Mouse (Mus musculus) heart, embryonic 14.5 days (tissue): ENCODE results near the gene Grk6. TPM values are rescaled to one million over a fixed set of nuclear protein-coding genes. Genes with fewer than 3 reads are reported as not detected.
"Not testable (repeated sequence)": the region's sequence is repeated elsewhere in the genome, so short reads cannot be mapped to it uniquely, and the experiment has no call there.

ENCODE experiments used
- ATAC-seq: fragments of 200-750 bp; cut with Nextera tagmentation; 2 replicates; pipeline ENCODE4 v1.8.0; 2017; ENCODE audit warnings: low read depth, moderate TSS enrichment; ENCODE audit not compliant: insufficient number of reproducible peaks, insufficient read depth, low FRiP score
- H3K27ac ChIP-seq, 2 experiments: fragments of 200-500 bp in 1 of 2; fragments of 300-500 bp in 1 of 2; sonication (generic) in 1 of 2; replicated peaks in 1 of 2; 2 replicates each; pipeline ENCODE4 v1.5.1; 2012 to 2014; ENCODE audit warnings: low read depth in 2 of 2, low read length in 2 of 2, control low read depth in 1 of 2, mild to moderate bottlenecking in 1 of 2, mixed read lengths in 1 of 2; ENCODE audit not compliant: control insufficient read depth in 1 of 2, insufficient read depth in 1 of 2
- H3K27me3 ChIP-seq: fragments of 300-500 bp; sonication (generic); 2 replicates; pipeline ENCODE4 v1.6.1; 2014; ENCODE audit warnings: mild to moderate bottlenecking, low read length, control low read depth; ENCODE audit not compliant: control insufficient read depth, insufficient read depth
- H3K36me3 ChIP-seq: fragments of 300-500 bp; sonication (generic); 2 replicates; pipeline ENCODE4 v1.6.1; 2014; ENCODE audit warnings: mild to moderate bottlenecking, control low read depth, low read length, mixed read lengths; ENCODE audit not compliant: control insufficient read depth, insufficient read depth
- H3K4me1 ChIP-seq, 2 experiments: fragments of 200-500 bp in 1 of 2; fragments of 300-500 bp in 1 of 2; sonication (generic) in 1 of 2; 2 replicates each; pipeline ENCODE4 v1.6.1; 2012 to 2014; ENCODE audit warnings: low read length in 2 of 2, control low read depth in 1 of 2, mixed read lengths in 1 of 2; ENCODE audit not compliant: control insufficient read depth in 2 of 2, insufficient read depth in 2 of 2
- H3K4me2 ChIP-seq: fragments of 300-500 bp; sonication (generic); 2 replicates; pipeline ENCODE4 v1.6.1; 2014; ENCODE audit warnings: mild to moderate bottlenecking, low read length
- H3K4me3 ChIP-seq, 2 experiments: fragments of 200-500 bp in 1 of 2; fragments of 300-500 bp in 1 of 2; sonication (generic) in 1 of 2; 2 replicates each; pipeline ENCODE4 v1.5.1; 2012 to 2014; ENCODE audit warnings: low read length in 2 of 2, mild to moderate bottlenecking in 2 of 2, control low read depth in 1 of 2, low read depth in 1 of 2, moderate library complexity in 1 of 2; ENCODE audit not compliant: control insufficient read depth in 1 of 2, insufficient read depth in 1 of 2
- H3K9ac ChIP-seq: fragments of 300-500 bp; sonication (generic); 2 replicates; pipeline ENCODE4 v1.6.1; 2014; ENCODE audit warnings: mild to moderate bottlenecking, low read length
- H3K9me3 ChIP-seq: fragments of 300-500 bp; sonication (generic); 2 replicates; pipeline ENCODE4 v1.6.1; 2016; ENCODE audit warnings: low read length, control low read depth; ENCODE audit not compliant: control insufficient read depth
- WGBS: fragments of 180-500 bp; shearing (Covaris S2); extraction: QIAGEN DNeasy Blood & Tissue Kit; methylation state at CpG from one replicate; pipeline ENCODE4 v1.1.7; 2014; 5-methylcytosine and 5-hydroxymethylcytosine counted together
- polyA plus RNA-seq: library from polyadenylated mRNA; unstranded; fragments of >200 nt; fragmentation: Nextera tagmentation; extraction: Ambion mirVana; gene quantifications from 2 replicates; pipeline ENCODE4 v1.2.1, GENCODE M21; 2014

Gene Grk6
- polyA plus RNA-seq, 1 experiment from 2014 or later = 23.6 TPM

DNA sequence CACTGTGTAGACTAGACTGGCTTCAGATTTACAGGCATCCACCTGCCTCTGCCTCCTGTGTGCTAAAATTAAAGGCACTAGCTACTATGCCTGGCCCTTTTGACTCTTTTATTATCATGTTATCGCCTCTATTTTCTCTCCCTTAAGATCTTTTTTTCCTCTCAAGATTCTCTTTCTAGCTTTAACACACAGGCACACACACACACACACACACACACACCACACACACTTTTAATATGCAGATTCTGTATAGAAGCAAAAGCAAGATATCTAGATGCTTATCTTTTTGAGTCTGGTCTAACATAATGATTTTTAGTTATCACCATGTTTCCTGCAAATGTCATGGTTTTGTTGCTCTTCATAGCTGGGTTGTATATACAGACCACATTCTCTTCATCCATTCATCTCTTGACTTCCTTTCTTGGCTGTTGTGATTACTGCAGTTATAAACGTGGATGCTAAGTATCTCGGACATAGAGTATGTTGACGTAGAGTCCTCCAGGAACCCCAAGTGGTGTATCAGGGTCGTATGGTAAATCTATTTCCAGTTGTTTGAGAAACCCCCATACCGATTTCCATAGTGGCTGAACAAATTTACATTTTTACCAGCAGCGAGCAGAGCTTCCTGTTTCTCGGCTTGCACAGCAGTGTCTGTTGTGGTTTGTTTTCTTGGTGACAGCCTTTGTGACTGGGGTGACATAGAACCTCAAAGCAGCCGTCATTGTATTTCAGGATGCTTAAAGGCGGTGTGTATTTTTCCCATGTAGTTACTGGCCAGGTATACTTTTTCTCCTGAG is 12.8 kb upstream of the Grk6 start:
- no peaks in the 10 kb centered on the region for H3K36me3 ChIP-seq
- 0 out of 2 replicates have a peak, but pooled peaks cover 7% of the 10 kb centered on the region for H3K27me3 ChIP-seq
- no peak overlapping the region for H3K4me3 ChIP-seq
- 0 out of 2 replicates have a peak, but pooled peaks cover 2% of the 10 kb centered on the region for H3K9me3 ChIP-seq
- H3K27ac ChIP-seq = no peak overlapping the region
- no peak overlapping the region for H3K9ac ChIP-seq
- no peak overlapping the region for H3K4me2 ChIP-seq
- no peak for ATAC-seq
- WGBS = 64% methylated on average over 10 of the region's 10 CpGs
- no peaks in the 10 kb centered on the region for H3K4me1 ChIP-seq

DNA sequence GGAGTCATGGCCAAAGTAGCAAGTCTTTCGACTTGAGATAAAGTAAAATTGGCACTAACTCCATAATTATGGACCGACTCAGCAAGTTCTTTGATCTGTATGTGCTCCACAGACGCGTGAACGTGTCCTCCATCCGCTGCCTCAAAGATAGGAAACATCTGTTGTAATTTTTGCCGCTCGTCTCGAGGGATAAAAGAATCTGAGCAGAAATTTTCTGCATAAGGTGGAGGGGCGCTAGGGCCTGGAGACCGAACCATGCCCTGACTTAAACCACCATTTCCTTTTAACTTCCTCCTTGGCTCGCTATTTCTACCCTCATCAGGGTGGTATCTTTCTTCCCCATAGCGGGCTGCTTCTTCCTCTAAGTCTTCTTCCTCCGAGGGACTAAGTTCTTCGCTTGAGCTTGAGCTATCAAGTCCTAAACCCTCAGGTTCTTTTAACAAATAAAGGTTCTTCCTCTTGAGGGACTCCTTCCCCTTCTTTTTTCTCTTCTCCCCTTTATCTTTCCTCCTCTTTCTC is 7.7 kb upstream of the Grk6 start:
- H3K9ac ChIP-seq, H3K4me2 ChIP-seq, H3K4me1 ChIP-seq, H3K27me3 ChIP-seq, H3K9me3 ChIP-seq, H3K4me3 ChIP-seq, H3K27ac ChIP-seq, ATAC-seq, H3K36me3 ChIP-seq: not testable (repeated sequence)
- WGBS = 77% methylated on average over 13 of the region's 15 CpGs

DNA sequence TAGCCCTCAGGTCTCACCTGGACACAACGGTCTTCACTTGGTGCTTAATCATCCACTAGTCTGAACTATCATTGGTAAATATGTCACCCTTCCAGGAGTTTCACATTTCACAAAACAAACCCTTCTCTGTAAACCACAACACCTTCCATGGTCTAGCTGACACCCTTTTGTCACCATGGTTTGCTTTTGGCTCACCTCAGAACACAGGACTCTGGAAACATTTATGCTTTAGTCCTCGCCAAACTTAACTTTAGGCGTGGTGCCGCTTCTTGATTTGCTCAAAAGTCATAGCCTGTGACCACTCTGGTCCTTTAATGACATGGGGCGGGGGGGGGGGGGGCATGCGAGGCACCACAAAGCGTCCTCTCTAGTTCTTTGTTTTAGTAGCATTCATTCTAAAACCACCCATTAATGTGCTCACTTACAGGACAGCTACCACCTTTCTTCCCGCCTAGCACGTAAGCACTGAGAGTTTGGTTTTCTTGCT is 1.0 kb upstream of the Grk6 start:
- Histone ChIP-seq H3K27ac (peak overlapping the region in 1 of 2 experiments; percentile 93; a peak in 2 of 4 replicates), H3K4me2 (peak overlapping the region; percentile 74)
- ATAC-seq = no peak

DNA sequence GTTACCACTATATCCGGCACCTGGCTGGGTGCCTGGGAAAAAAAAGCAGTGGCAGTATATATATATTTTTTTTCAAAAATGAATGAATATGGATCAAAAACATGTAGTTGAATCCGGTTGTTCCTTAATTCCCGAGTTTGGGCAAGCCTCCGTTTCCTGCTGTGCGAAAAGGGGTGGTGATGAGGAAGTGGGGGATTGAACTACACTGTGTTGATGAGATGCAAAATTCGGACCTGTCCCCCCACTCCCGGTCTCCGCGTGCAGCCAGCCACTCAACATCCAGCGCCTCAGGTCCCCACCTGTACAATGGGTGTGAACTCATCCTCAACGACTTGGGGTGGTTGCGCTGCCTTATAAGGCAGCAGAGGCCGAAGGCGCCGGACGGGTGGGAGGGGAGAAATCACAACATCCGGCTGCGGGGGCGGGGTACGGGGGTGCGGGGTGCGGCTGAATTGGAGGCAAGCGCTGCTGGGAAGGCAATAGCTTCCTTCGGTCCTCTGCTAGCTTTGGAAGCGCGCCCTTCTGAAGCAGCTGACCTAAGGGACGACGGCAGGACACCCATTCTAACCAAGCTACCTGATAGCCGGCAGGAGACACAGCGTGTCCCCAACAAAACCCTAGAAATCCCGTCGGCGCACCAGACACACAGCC is 461 bp upstream of the Grk6 start:
- Histone ChIP-seq H3K4me3 (peak overlapping the region; percentile 78 to 95), H3K9me3 (no peaks in the 10 kb centered on the region), H3K4me2 (peak overlapping the region; percentile 74), H3K27me3 (no peaks in the 10 kb centered on the region), H3K27ac (peak overlapping the region; percentile 93 to 99), H3K36me3 (peaks cover under 1% of the 10 kb centered on the region; the same call in 1 of the 2 replicates), H3K4me1 (peaks cover 4 to 21% of the 10 kb centered on the region in 2 experiments), H3K9ac (peak overlapping the region; percentile 62)
- WGBS = 1% methylated on average over 32 of the region's 33 CpGs
- peak; percentile 64 for ATAC-seq

More for the DNA sequence above, 1.0 kb upstream of the Grk6 start:
- Histone ChIP-seq H3K27me3 (no peaks in the 10 kb centered on the region), H3K9me3 (no peaks in the 10 kb centered on the region), H3K4me3 (peak overlapping the region; percentile 78 to 95; a peak in 3 of 4 replicates), H3K4me1 (peaks cover 4 to 21% of the 10 kb centered on the region in 2 experiments), H3K9ac (peak overlapping the region; percentile 62; the same call in 1 of the 2 replicates), H3K36me3 (no peaks in the 10 kb centered on the region)
- whole genome bisulfite sequencing = 39% methylated on average over 9 of the region's 9 CpGs

DNA sequence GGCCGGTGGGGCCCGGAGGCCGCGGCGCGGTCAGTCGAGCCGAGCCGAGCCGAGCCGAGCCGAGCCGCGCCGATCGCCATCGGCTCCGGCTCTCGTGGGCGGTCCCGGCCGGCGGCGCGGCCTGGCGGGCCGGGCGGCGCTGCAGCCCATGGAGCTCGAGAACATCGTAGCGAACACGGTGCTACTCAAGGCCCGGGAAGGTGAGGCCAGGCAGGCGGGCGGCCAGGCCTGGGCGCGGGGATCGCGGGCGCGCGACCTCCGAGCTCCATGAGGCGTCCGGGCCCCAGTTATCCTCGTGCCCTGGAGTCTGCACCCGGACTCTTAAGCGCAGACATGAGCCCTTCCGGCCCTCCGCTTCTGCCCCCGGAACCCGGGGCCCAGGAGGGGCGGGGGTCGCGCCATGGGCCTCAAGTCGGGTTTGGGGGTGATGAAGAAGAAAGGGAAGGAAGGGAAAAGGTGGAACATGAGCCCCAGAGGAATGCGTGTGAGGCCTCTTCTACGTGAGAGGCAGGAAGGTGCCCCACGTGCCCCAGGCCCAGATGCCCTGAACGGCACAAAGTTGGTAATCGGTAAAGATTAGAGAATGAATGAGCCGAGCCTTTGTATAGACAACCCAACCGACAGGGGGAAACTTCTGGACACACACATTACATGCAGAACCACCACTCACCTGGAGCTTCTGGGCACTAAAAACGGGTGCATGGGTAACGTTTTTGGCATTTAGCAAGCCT is 654 bp downstream of the Grk6 start:
- ATAC-seq = no peak
- peak overlapping the region; percentile 91 to 93 for H3K27ac ChIP-seq
- no peaks in the 10 kb centered on the region for H3K27me3 ChIP-seq

DNA sequence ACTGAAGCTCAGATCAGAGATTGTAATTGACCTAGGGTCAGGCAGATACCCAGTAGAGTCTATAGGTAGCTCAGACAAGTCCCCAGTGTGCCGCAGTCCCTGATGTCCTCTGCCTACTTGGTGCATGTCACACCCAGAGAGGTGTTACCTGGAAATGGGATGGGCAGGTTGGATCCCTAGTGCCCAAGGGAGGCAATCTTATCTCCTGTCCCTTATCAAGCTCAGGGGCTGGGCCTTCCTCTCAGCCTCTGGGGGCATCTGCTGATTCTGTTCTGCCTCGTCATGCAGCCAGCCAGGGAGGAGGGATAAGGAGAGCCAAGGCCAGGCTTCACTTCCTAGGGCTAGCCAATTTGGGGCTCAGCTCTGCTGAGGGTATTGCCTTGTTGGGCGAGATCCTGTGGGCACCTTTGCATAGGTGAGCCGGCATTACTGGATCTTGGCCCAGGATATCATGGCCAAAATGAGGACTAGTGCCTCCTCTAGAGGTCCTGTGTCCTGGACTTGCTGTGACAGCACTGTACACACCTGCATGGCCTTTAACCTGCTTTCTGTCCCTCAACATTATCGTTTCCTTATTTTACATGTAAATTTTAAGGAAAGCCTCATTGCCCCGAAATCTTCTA is 1.7 kb downstream of the Grk6 start:
- Histone ChIP-seq H3K4me3 (peak overlapping the region; percentile 5 to 78; a peak in 3 of 4 replicates), H3K27ac (no peak overlapping the region), H3K27me3 (no peaks in the 10 kb centered on the region), H3K4me2 (peak overlapping the region; percentile 89), H3K36me3 (peaks cover 20% of the 10 kb centered on the region), H3K9ac (peak overlapping the region; percentile 94), H3K9me3 (no peaks in the 10 kb centered on the region), H3K4me1 (peaks cover 4 to 28% of the 10 kb centered on the region in 2 experiments)
- no peak for ATAC-seq
- WGBS = 72% methylated on average over 6 of the region's 6 CpGs

More for the DNA sequence above, 654 bp downstream of the Grk6 start:
- H3K4me2 ChIP-seq = peak overlapping the region; percentile 89
- H3K4me3 ChIP-seq = peak overlapping the region; percentile 78 to 95
- peaks cover 10% of the 10 kb centered on the region for H3K36me3 ChIP-seq
- peak overlapping the region; percentile 94 for H3K9ac ChIP-seq
- peaks cover 4 to 28% of the 10 kb centered on the region in 2 experiments for H3K4me1 ChIP-seq
- 1% methylated on average over 64 of the region's 66 CpGs for WGBS
- H3K9me3 ChIP-seq = no peaks in the 10 kb centered on the region

DNA sequence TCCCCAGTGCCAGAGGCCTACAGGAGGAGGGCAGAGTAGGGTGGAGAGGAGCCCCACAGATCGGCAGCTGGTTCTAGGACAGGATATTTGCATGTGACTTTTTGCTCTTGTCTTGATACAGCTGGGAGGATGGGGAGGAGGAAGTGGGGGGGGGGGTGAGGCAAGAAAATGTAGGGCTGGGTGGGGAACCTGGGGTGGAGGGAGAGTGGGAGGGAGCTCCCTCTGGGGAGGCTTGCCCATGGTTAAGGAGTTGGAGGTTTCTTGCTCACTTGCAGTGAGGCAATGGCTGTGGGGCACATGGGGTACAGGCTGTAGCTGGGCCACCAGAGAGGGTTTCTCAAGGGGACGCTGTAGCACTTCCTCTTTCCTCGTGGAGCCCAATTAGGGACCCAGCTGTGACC is 2.7 kb downstream of the Grk6 start:
- no peak for ATAC-seq
- Histone ChIP-seq H3K9ac (no peak overlapping the region), H3K9me3 (no peaks in the 10 kb centered on the region), H3K4me3 (no peak overlapping the region), H3K4me1 (peaks cover 4 to 28% of the 10 kb centered on the region in 2 experiments), H3K27ac (no peak overlapping the region), H3K4me2 (no peak overlapping the region), H3K36me3 (peaks cover 30% of the 10 kb centered on the region), H3K27me3 (no peaks in the 10 kb centered on the region)
- 46% methylated on average over 3 of the region's 3 CpGs for WGBS
